ENCODE assay signal across 8 mouse cellular contexts in the genomic region with DNA sequence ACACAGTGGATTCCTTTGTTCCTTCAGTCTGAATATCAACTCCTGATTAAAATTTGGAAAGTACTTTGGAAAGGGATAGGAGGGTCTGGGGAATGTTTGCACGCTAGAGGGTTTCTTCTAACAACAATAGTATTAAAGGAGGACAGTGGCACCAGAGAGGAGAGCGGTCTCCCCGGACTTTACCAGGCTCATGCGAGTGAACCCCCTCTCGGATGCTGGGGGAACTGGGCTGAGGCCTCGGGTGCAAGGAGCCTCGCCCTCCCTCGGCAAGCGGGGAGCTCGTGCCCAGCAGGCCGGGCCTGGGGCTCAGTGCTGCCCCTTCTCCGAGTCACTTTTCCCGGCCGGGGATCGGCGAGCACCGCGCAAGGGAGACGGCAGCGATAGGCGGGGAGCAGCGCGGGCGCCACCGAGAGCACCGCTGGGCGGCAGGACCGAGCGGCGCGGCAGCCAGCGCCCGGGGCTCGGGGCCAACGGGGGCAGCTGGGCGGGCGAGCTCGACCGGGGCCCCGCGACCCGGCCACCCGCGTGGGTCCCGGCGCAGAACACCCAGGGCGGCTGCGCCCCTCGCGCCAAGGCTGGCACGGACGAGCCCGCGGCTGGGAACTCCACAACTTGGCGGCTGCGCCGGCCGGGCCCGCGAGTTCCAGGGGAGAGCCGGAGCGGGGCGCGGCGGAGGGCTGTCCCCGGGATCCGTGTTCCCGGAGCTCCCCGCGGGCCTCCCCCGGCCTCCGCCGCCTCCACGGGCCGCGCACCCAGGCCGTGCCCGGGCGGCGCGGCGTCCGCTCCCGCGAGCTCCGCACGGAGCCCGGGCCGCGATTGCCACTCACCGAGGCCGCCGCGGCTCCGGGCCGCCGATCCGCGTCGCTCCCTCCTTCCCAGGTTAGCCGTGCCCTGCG. TPM values are rescaled to one million over a fixed set of nuclear protein-coding genes. Genes with fewer than 3 reads are reported as not detected.
DNase-seq lines count a peak whose midpoint lies in the region; ATAC-seq lines count a peak whose summit lies in the region.

No protein-coding gene starts in this region.

- DNase-seq in Muller cell, postnatal 12 days (ENCODE audit: inconsistent ontology term): peak; percentile 76
- peak; percentile 60 for DNase-seq in cerebellum, adult 8-10 months
- DNase-seq in forelimb bud, embryonic 11.5 days (ENCODE audit: low read depth, low spot score): peak; percentile 72
- peak; percentile 54 to 72 for DNase-seq in layer of hippocampus, postnatal 14 days (ENCODE audit: low spot score in 2 of 2)
- DNase-seq in lung, postnatal 25 days (ENCODE audit: low spot score): peak; percentile 44
- DNase-seq in retina, postnatal 7 days (ENCODE audit: low read depth, low spot score): peak; percentile 32
- DNase-seq in urinary bladder, postnatal 14 days (ENCODE audit: low spot score): peak; percentile 58

- ATAC-seq in hematopoietic stem cell, adult 5-6 weeks (replicated peaks in 1 of 2; ENCODE audit: insufficient read depth in 1 of 2, low FRiP score in 2 of 2, low TSS enrichment in 1 of 2, low read depth in 1 of 2, poor library complexity in 2 of 2, severe bottlenecking in 2 of 2): peak; percentile 39 to 46

RNA-seq across cellular contexts. Expression of a gene that starts 1.3 kb away (rescaled TPM):
- 58.3 and 66.5 TPM in 2 replicates for total RNA-seq in hematopoietic stem cell, adult 5-6 weeks (2017)
- 10 to 100 TPM; 51.6 to 54.7 TPM for total RNA-seq in layer of hippocampus, postnatal 14 days (2021)

Comparison
In these comparisons a context has a peak if more than half of its experiments do, and no peak if none do; other contexts are left out.
1. Peak in every context shown above with its lines: DNase-seq and ATAC-seq.